Mouse (Mus musculus): Measurements from ENCODE around the gene Pof1b. TPM values are rescaled to one million over a fixed set of nuclear protein-coding genes. Genes with fewer than 3 reads are reported as not detected.

Pof1b gene
- polyA plus RNA-seq, 1 experiment from 2014 or later: 0.33 TPM

Other genes with a start within 250 kb of the Pof1b start
- not detected in 2 replicates for gene 2010106E10Rik, start 203.4 kb downstream of the Pof1b start, polyA plus RNA-seq (2014; fragmentation: Nextera tagmentation; extraction: Ambion mirVana)
- 45.5 and 49.7 TPM in 2 replicates for gene Zfp711, start 98.1 kb downstream of the Pof1b start, polyA plus RNA-seq (2014; fragmentation: Nextera tagmentation; extraction: Ambion mirVana)

Data from neural tube, embryonic 14.5 days (tissue).